Mouse (Mus musculus) frontal cortex, adult (tissue): Measurements from ENCODE around the gene Ptpn6.

Experiments
- ATAC-seq: cut with Nextera tagmentation; 2 replicates; pipeline ENCODE4 v1.9.2; 2017; ENCODE audit warnings: mild to moderate bottlenecking, moderate library complexity, mixed read lengths; ENCODE audit not compliant: low TSS enrichment

The Ptpn6 gene

GRCm38 (mm10) chr6:124729850-124730705 lies 8.4 kb downstream of the Ptpn6 start:
- no peak for ATAC-seq

GRCm38 (mm10) chr6:124728621-124729020 lies 9.9 kb downstream of the Ptpn6 start:
- no peak for ATAC-seq

- no peak for ATAC-seq
These were observed 14.0 kb downstream of the Ptpn6 start for GRCm38 (mm10) chr6:124724472-124724871.

GRCm38 (mm10) chr6:124723541-124723940 lies 15.0 kb downstream of the Ptpn6 start:
- no peak for ATAC-seq

- no peak for ATAC-seq
These were observed 15.5 kb downstream of the Ptpn6 start for GRCm38 (mm10) chr6:124722876-124723473.

- ATAC-seq = no peak
These were observed 17.6 kb downstream of the Ptpn6 start for GRCm38 (mm10) chr6:124720904-124721303.

GRCm38 (mm10) chr6:124719354-124719978 lies 19.0 kb downstream of the Ptpn6 start:
- no peak for ATAC-seq

- no peak for ATAC-seq
These were observed 19.8 kb downstream of the Ptpn6 start for GRCm38 (mm10) chr6:124718703-124719102.

GRCm38 (mm10) chr6:124717968-124718367 lies 20.5 kb downstream of the Ptpn6 start:
- ATAC-seq = no peak

GRCm38 (mm10) chr6:124716864-124717490 lies 21.5 kb downstream of the Ptpn6 start:
- ATAC-seq = no peak

GRCm38 (mm10) chr6:124712918-124713317 lies 25.6 kb downstream of the Ptpn6 start:
- no peak for ATAC-seq

GRCm38 (mm10) chr6:124711824-124712782 lies 26.4 kb downstream of the Ptpn6 start, which contains the start of the genes Emg1 and Phb2:
Gene Emg1, minus strand, starts transcription at chr6:124712178.
Gene Phb2, plus strand, starts transcription at chr6:124712336.
- peak; percentile 96 for ATAC-seq

- no peak for ATAC-seq
These were observed 30.1 kb downstream of the Ptpn6 start for GRCm38 (mm10) chr6:124708289-124708889.

- ATAC-seq = no peak
These were observed 32.4 kb downstream of the Ptpn6 start for GRCm38 (mm10) chr6:124706061-124706627.

GRCm38 (mm10) chr6:124704417-124704816 lies 34.1 kb downstream of the Ptpn6 start:
- ATAC-seq = no peak

- ATAC-seq = no peak
These were observed 34.7 kb downstream of the Ptpn6 start for GRCm38 (mm10) chr6:124703789-124704188.

GRCm38 (mm10) chr6:124702784-124703103 lies 35.8 kb downstream of the Ptpn6 start:
- ATAC-seq = peak; percentile 58

- peak; percentile 32; the same call in 1 of the 2 replicates for ATAC-seq
These were observed 36.3 kb downstream of the Ptpn6 start for GRCm38 (mm10) chr6:124702102-124702783.

- peak; percentile 35; the same call in 1 of the 2 replicates for ATAC-seq
These were observed 37.2 kb downstream of the Ptpn6 start for GRCm38 (mm10) chr6:124701338-124701737.
